Mouse (Mus musculus): ENCODE data around the gene RPS10-NUDT3. TPM values are rescaled to one million over a fixed set of nuclear protein-coding genes. Genes with fewer than 3 reads are reported as not detected.

Gene RPS10-NUDT3
- polyA plus RNA-seq, 1 experiment from 2014 or later, result not detected

DNA sequence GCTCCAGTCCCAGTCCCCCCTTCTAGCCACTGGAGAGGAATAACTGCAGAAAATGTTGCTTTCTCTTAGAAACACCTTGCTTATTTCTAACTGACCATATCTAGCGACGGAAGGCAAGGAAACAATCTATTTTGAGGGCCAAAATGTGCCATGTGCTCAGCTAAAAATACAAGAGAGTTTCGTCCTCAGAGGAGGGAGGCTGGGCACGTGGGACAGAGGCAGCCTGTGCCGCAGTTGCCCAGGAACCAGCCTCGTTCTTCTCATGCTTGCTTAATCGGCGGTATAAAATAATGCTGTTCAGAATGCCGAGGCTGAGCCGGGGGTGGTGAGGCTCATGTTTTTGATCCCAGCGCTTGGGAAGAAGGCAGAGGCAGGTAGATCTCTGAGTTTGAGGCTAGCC is 90.5 kb downstream of the RPS10-NUDT3 start:
- Histone ChIP-seq H3K4me3 (no peak overlapping the region), H3K36me3 (no peaks in the 10 kb centered on the region), H3K27ac (no peak overlapping the region), H3K9ac (no peak overlapping the region), H3K9me3 (no peaks in the 10 kb centered on the region), H3K4me2 (no peak overlapping the region), H3K27me3 (no peaks in the 10 kb centered on the region), H3K4me1 (peaks cover 13% of the 10 kb centered on the region)
- 89% methylated on average over 11 of the region's 11 CpGs for WGBS
- ATAC-seq (ENCODE audit: insufficient number of reproducible peaks, insufficient read depth, low FRiP score, low TSS enrichment, low read depth), result no peak

DNA sequence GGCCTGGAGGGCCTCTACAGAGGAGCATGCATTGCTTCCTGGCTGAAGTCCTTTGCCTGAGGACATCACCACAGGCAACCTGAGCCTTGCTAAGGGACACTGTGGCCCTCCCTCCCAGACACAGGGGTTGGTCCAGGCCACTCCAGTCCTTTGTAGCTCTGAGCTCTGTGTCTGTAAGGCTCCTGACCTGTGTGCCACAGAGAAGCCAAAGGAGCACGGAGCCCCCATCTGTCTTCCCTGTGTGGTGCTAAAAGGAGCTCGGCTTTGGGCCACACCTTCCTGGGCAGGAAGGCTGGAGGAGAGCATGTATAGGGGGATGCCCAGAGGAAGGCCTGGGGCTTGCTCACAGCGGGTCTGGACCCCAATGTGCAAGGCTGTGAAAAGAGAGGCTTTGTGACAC is 93.0 kb downstream of the RPS10-NUDT3 start:
- Histone ChIP-seq H3K4me1 (0 out of 2 replicates have a peak, but pooled peaks cover 4% of the 10 kb centered on the region), H3K9ac (no peak overlapping the region), H3K9me3 (no peaks in the 10 kb centered on the region), H3K36me3 (no peaks in the 10 kb centered on the region), H3K4me3 (no peak overlapping the region), H3K4me2 (no peak overlapping the region), H3K27me3 (no peaks in the 10 kb centered on the region), H3K27ac (no peak overlapping the region)
- no peak for ATAC-seq (ENCODE audit: insufficient number of reproducible peaks, insufficient read depth, low FRiP score, low TSS enrichment, low read depth)
- WGBS, result 74% methylated on average over 3 of the region's 3 CpGs

- Histone ChIP-seq H3K4me3 (no peak overlapping the region), H3K36me3 (no peaks in the 10 kb centered on the region), H3K9me3 (no peaks in the 10 kb centered on the region), H3K4me1 (0 out of 2 replicates have a peak, but pooled peaks cover 4% of the 10 kb centered on the region), H3K9ac (no peak overlapping the region), H3K27ac (no peak overlapping the region), H3K27me3 (no peaks in the 10 kb centered on the region), H3K4me2 (no peak overlapping the region)
- no peak for ATAC-seq (ENCODE audit: insufficient number of reproducible peaks, insufficient read depth, low FRiP score, low TSS enrichment, low read depth)
- 59% methylated on average over 2 of the region's 2 CpGs for WGBS
Observed at GRCm38 (mm10) chr17:27541261-27541660, 93.8 kb downstream of the RPS10-NUDT3 start.

DNA sequence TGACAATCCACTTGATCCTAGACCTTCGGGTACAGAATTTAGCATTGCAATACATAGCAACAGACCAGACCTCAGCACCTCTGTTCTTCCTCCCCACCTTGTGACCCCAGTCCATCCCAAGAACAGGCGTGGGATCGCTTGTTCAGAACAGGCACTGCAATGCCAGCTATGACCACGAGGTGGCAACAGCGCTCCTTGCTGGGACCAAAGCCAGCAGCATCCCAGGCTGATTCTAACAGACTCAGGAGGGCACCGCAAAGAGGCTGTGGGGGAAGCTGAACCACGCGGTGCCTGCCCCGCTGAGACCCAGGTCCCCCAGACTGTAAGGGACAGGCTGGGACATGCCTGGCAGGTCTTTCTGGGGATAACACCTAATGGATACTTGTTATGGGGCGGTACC is 100.3 kb downstream of the RPS10-NUDT3 start:
- peak overlapping the region; percentile 35; the same call in 1 of the 2 replicates for H3K4me2 ChIP-seq
- H3K4me1 ChIP-seq, result peaks cover 3% of the 10 kb centered on the region; the same call in 1 of the 2 replicates
- no peak overlapping the region for H3K9ac ChIP-seq
- ATAC-seq (ENCODE audit: insufficient number of reproducible peaks, insufficient read depth, low FRiP score, low TSS enrichment, low read depth), result 0 out of 2 replicates have a peak, but pooled peaks have one; percentile 48
- H3K4me3 ChIP-seq, result no peak overlapping the region
- no peak overlapping the region for H3K27ac ChIP-seq
- no peaks in the 10 kb centered on the region for H3K36me3 ChIP-seq
- 3% methylated on average over 10 of the region's 10 CpGs for WGBS
- H3K27me3 ChIP-seq, result no peaks in the 10 kb centered on the region
- H3K9me3 ChIP-seq, result no peaks in the 10 kb centered on the region

DNA sequence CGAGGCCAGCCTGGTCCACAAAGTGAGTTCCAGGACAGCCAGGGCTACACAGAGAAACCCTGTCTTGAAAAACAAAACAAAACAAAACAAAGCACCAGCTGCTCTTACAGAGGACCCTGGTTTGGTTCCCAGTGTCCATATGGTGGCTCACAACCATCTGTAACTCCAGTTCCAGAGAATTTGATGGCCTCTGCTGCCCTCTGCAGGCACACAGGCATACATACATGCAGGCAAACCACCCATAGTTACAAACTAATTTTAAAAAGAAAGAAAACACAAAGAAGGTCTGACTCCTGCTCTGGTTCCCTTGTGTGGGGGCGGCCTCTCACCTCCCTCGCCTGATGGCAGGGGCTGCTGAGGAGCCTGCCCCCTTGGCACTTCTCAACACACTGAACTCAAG is 101.7 kb downstream of the RPS10-NUDT3 start:
- Histone ChIP-seq H3K9me3 (no peaks in the 10 kb centered on the region), H3K27me3 (no peaks in the 10 kb centered on the region), H3K4me2 (no peak overlapping the region), H3K4me3 (no peak overlapping the region), H3K36me3 (no peaks in the 10 kb centered on the region), H3K9ac (no peak overlapping the region), H3K4me1 (peaks cover 3% of the 10 kb centered on the region; the same call in 1 of the 2 replicates), H3K27ac (no peak overlapping the region)
- WGBS, result 81% methylated on average over 3 of the region's 3 CpGs
- no peak for ATAC-seq (ENCODE audit: insufficient number of reproducible peaks, insufficient read depth, low FRiP score, low TSS enrichment, low read depth)

GRCm38 (mm10) chr17:27532095-27532494 is 102.9 kb downstream of the RPS10-NUDT3 start:
- WGBS, result 89% methylated on average over 8 of the region's 8 CpGs
- H3K9me3 ChIP-seq, result no peaks in the 10 kb centered on the region
- no peak overlapping the region for H3K4me3 ChIP-seq
- no peaks in the 10 kb centered on the region for H3K36me3 ChIP-seq
- H3K4me2 ChIP-seq, result no peak overlapping the region
- H3K4me1 ChIP-seq, result peaks cover 3% of the 10 kb centered on the region; the same call in 1 of the 2 replicates
- no peak overlapping the region for H3K9ac ChIP-seq
- no peak for ATAC-seq (ENCODE audit: insufficient number of reproducible peaks, insufficient read depth, low FRiP score, low TSS enrichment, low read depth)
- H3K27me3 ChIP-seq, result no peaks in the 10 kb centered on the region
- no peak overlapping the region for H3K27ac ChIP-seq

Other genes with a start within 250 kb of the RPS10-NUDT3 start
- gene Grm4, start 113.8 kb downstream of the RPS10-NUDT3 start, polyA plus RNA-seq (2015; fragmentation: Nextera tagmentation; extraction: Ambion mirVana), result 0.25 and 0.38 TPM in 2 replicates
- gene Hmga1, start 78.7 kb downstream of the RPS10-NUDT3 start, polyA plus RNA-seq (2015; fragmentation: Nextera tagmentation; extraction: Ambion mirVana), result 227 and 258 TPM in 2 replicates
- gene AI413582, start 69.5 kb downstream of the RPS10-NUDT3 start, polyA plus RNA-seq (2015; fragmentation: Nextera tagmentation; extraction: Ambion mirVana), result 21.2 and 21.4 TPM in 2 replicates
- gene Nudt3, start 11.7 kb downstream of the RPS10-NUDT3 start, polyA plus RNA-seq (2015; fragmentation: Nextera tagmentation; extraction: Ambion mirVana), result 116 and 117 TPM in 2 replicates
- 1,114 and 1,137 TPM in 2 replicates for gene Rps10, start 1.4 kb upstream of the RPS10-NUDT3 start, polyA plus RNA-seq (2015; fragmentation: Nextera tagmentation; extraction: Ambion mirVana)
- 5.4 and 7.2 TPM in 2 replicates for gene Pacsin1, start 20.3 kb upstream of the RPS10-NUDT3 start, polyA plus RNA-seq (2015; fragmentation: Nextera tagmentation; extraction: Ambion mirVana)
- 0.28 TPM in 1 of 2 replicates, not detected in the other for gene Spdef, start 93.7 kb upstream of the RPS10-NUDT3 start, polyA plus RNA-seq (2015; fragmentation: Nextera tagmentation; extraction: Ambion mirVana)
- gene D17Wsu92e, start 185.4 kb upstream of the RPS10-NUDT3 start, polyA plus RNA-seq (2015; fragmentation: Nextera tagmentation; extraction: Ambion mirVana), result 18.3 and 20.2 TPM in 2 replicates
- 326 and 362 TPM in 2 replicates for gene Snrpc, start 202.9 kb upstream of the RPS10-NUDT3 start, polyA plus RNA-seq (2015; fragmentation: Nextera tagmentation; extraction: Ambion mirVana)
- 6.5 and 7.1 TPM in 2 replicates for gene Uhrf1bp1, start 221.2 kb upstream of the RPS10-NUDT3 start, polyA plus RNA-seq (2015; fragmentation: Nextera tagmentation; extraction: Ambion mirVana)